Mouse (Mus musculus) stomach, embryonic 15.5 days (tissue): ENCODE data around the gene Fdx1l. TPM values are rescaled to one million over a fixed set of nuclear protein-coding genes. Genes with fewer than 3 reads are reported as not detected.

Experiments used
- ATAC-seq: fragments of 200-750 bp; cut with Nextera tagmentation; 2 replicates; pipeline ENCODE4 v1.8.0; 2017; ENCODE audit warnings: low read depth, moderate number of reproducible peaks, moderate TSS enrichment; ENCODE audit not compliant: insufficient read depth, low FRiP score
- H3K27ac ChIP-seq: fragments of 300-500 bp; sonication (generic); 2 replicates; pipeline ENCODE4 v1.5.1; 2015; ENCODE audit warnings: mild to moderate bottlenecking, inconsistent platforms
- H3K27me3 ChIP-seq: fragments of 300-500 bp; sonication (generic); replicated peaks from 2 replicates; pipeline ENCODE4 v1.6.1; 2015; ENCODE audit warnings: inconsistent platforms
- H3K36me3 ChIP-seq: fragments of 300-500 bp; sonication (generic); 2 replicates; pipeline ENCODE4 v1.6.1; 2015; ENCODE audit warnings: inconsistent platforms
- H3K4me1 ChIP-seq: fragments of 300-500 bp; sonication (generic); 2 replicates; pipeline ENCODE4 v1.6.1; 2015; ENCODE audit warnings: inconsistent platforms
- H3K4me2 ChIP-seq: fragments of 300-500 bp; sonication (generic); 2 replicates; pipeline ENCODE4 v1.6.1; 2015; ENCODE audit warnings: mild to moderate bottlenecking, inconsistent platforms
- H3K4me3 ChIP-seq: fragments of 300-500 bp; sonication (generic); replicated peaks from 2 replicates; pipeline ENCODE4 v1.5.1; 2015; ENCODE audit warnings: inconsistent platforms
- H3K9ac ChIP-seq: fragments of 300-500 bp; sonication (generic); 2 replicates; pipeline ENCODE4 v1.6.1; 2015; ENCODE audit warnings: inconsistent platforms
- H3K9me3 ChIP-seq: fragments of 300-500 bp; sonication (generic); 2 replicates; pipeline ENCODE4 v1.6.1; 2016; ENCODE audit warnings: inconsistent platforms
- WGBS: fragments of 180-500 bp; shearing (Covaris S2); methylation state at CpG from one replicate; pipeline ENCODE4 v1.1.7; 2015; 5-methylcytosine and 5-hydroxymethylcytosine counted together
- microRNA counts: library from miRNA; unstranded; fragments of <30 nt; microRNA quantifications from one replicate; lab custom pipeline; 2016
- microRNA-seq: library from miRNA; unstranded; fragments of <30 nt; microRNA quantifications from one replicate; pipeline ENCODE4, GENCODE M21; 2016
- polyA plus RNA-seq: library from polyadenylated mRNA; unstranded; fragments of >200 nt; fragmentation: Nextera tagmentation; extraction: Ambion mirVana; gene quantifications from 2 replicates; pipeline ENCODE4 v1.2.1, GENCODE M21; 2015

The Fdx1l gene
- polyA plus RNA-seq, 1 experiment from 2014 or later, result 57.6 TPM

- peaks cover 4% of the 10 kb centered on the region; the same call in 1 of the 2 replicates for H3K4me1 ChIP-seq
- H3K9me3 ChIP-seq, result no peaks in the 10 kb centered on the region
- H3K27me3 ChIP-seq, result peaks cover 5% of the 10 kb centered on the region; the same call in 1 of the 2 replicates
- 42% methylated on average over 6 of the region's 6 CpGs for WGBS
- H3K9ac ChIP-seq, result no peak overlapping the region
- ATAC-seq, result no peak
- no peak overlapping the region for H3K27ac ChIP-seq
- no peaks in the 10 kb centered on the region for H3K36me3 ChIP-seq
- H3K4me3 ChIP-seq, result no peak overlapping the region
- no peak overlapping the region for H3K4me2 ChIP-seq
Observed at GRCm38 (mm10) chr9:21022288-21022687, 51.1 kb downstream of the Fdx1l start.

GRCm38 (mm10) chr9:21021363-21021762, 52.1 kb downstream of the Fdx1l start:
- H3K4me3 ChIP-seq, result no peak overlapping the region
- H3K4me2 ChIP-seq, result no peak overlapping the region
- peaks cover 13% of the 10 kb centered on the region for H3K4me1 ChIP-seq
- no peak for ATAC-seq
- H3K9ac ChIP-seq, result no peak overlapping the region
- H3K36me3 ChIP-seq, result no peaks in the 10 kb centered on the region
- WGBS, result 75% methylated on average over 3 of the region's 3 CpGs
- no peaks in the 10 kb centered on the region for H3K9me3 ChIP-seq
- no peak overlapping the region for H3K27ac ChIP-seq
- peaks cover 13% of the 10 kb centered on the region; the same call in 1 of the 2 replicates for H3K27me3 ChIP-seq

- Histone ChIP-seq H3K4me3 (no peak overlapping the region), H3K9ac (no peak overlapping the region; the same call in 1 of the 2 replicates), H3K4me1 (peaks cover 28% of the 10 kb centered on the region), H3K27ac (no peak overlapping the region), H3K9me3 (no peaks in the 10 kb centered on the region), H3K27me3 (peaks cover 18% of the 10 kb centered on the region; the same call in 1 of the 2 replicates), H3K36me3 (no peaks in the 10 kb centered on the region), H3K4me2 (no peak overlapping the region)
- 68% methylated on average over 2 of the region's 2 CpGs for WGBS
- no peak for ATAC-seq
Observed at GRCm38 (mm10) chr9:21018600-21018999, 54.8 kb downstream of the Fdx1l start.

MicroRNAs within 50 kb of the gene (microRNA counts, 519-probe panel; counts per million panel counts)
- microRNA mmu-miR-1900 (lab: Ali Mortazavi, UCI), result 2,583 counts per million, percentile 61 among the panel's probes with 10 or more counts

Small RNA genes within 50 kb of the gene (microRNA-seq; reads per million reads assigned to microRNA genes)
- not detected for gene Mir1900
- not detected for gene Mir7082

Other genes with a start within 250 kb of the Fdx1l start
- 20.7 and 21.2 TPM in 2 replicates for gene A230050P20Rik, start 205.0 kb downstream of the Fdx1l start, polyA plus RNA-seq
- 7.5 and 8.1 TPM in 2 replicates for gene Angptl6, start 193.9 kb downstream of the Fdx1l start, polyA plus RNA-seq
- 80.9 and 81.3 TPM in 2 replicates for gene Ppan, start 185.4 kb downstream of the Fdx1l start, polyA plus RNA-seq
- gene Eif3g, start 175.0 kb downstream of the Fdx1l start, polyA plus RNA-seq, result 283 and 327 TPM in 2 replicates
- 74.7 and 76.0 TPM in 2 replicates for gene Dnmt1, start 113.7 kb downstream of the Fdx1l start, polyA plus RNA-seq
- gene S1pr2, start 96.8 kb downstream of the Fdx1l start, polyA plus RNA-seq, result 39.4 and 40.1 TPM in 2 replicates
- 129 and 133 TPM in 2 replicates for gene Mrpl4, start 70.9 kb downstream of the Fdx1l start, polyA plus RNA-seq
- gene Icam1, start 57.6 kb downstream of the Fdx1l start, polyA plus RNA-seq, result 10.9 and 11.3 TPM in 2 replicates
- 6.6 and 16.2 TPM in 2 replicates for gene Icam4, start 44.2 kb downstream of the Fdx1l start, polyA plus RNA-seq
- 0.05 and 0.21 TPM in 2 replicates for gene Icam5, start 41.5 kb downstream of the Fdx1l start, polyA plus RNA-seq
- 0.73 TPM in 1 of 2 replicates, not detected in the other for gene Zglp1, start 6.5 kb downstream of the Fdx1l start, polyA plus RNA-seq
- 0.58 and 0.82 TPM in 2 replicates for gene Gm49373, start 518 bp downstream of the Fdx1l start, polyA plus RNA-seq
- 1.6 and 1.7 TPM in 2 replicates for gene Gm38431, start 18.4 kb upstream of the Fdx1l start, polyA plus RNA-seq
- gene Raver1, start 18.4 kb upstream of the Fdx1l start, polyA plus RNA-seq, result 48.3 and 60.9 TPM in 2 replicates
- 13.6 and 15.8 TPM in 2 replicates for gene Tyk2, start 57.6 kb upstream of the Fdx1l start, polyA plus RNA-seq
- 284 and 293 TPM in 2 replicates for gene Cdc37, start 76.4 kb upstream of the Fdx1l start, polyA plus RNA-seq
- gene Pde4a, start 92.1 kb upstream of the Fdx1l start, polyA plus RNA-seq, result 5.9 and 6.2 TPM in 2 replicates
- 61.1 and 61.6 TPM in 2 replicates for gene Keap1, start 165.7 kb upstream of the Fdx1l start, polyA plus RNA-seq
- 0.93 and 1.6 TPM in 2 replicates for gene S1pr5, start 174.8 kb upstream of the Fdx1l start, polyA plus RNA-seq
- gene Atg4d, start 191.7 kb upstream of the Fdx1l start, polyA plus RNA-seq, result 49.9 and 51.3 TPM in 2 replicates
- gene Kri1, start 214.4 kb upstream of the Fdx1l start, polyA plus RNA-seq, result 14.4 and 14.5 TPM in 2 replicates
- gene Cdkn2d, start 217.8 kb upstream of the Fdx1l start, polyA plus RNA-seq, result 44.4 and 50.0 TPM in 2 replicates
- gene Ap1m2, start 238.7 kb upstream of the Fdx1l start, polyA plus RNA-seq, result 67.7 and 74.2 TPM in 2 replicates
- 89.1 and 95.7 TPM in 2 replicates for gene Slc44a2, start 247.1 kb upstream of the Fdx1l start, polyA plus RNA-seq